Mouse (Mus musculus): ENCODE data around the gene Inip. TPM values are rescaled to one million over a fixed set of nuclear protein-coding genes. Genes with fewer than 3 reads are reported as not detected.

Inip gene
- polyA plus RNA-seq, 1 experiment from 2014 or later, result 95.9 TPM

DNA sequence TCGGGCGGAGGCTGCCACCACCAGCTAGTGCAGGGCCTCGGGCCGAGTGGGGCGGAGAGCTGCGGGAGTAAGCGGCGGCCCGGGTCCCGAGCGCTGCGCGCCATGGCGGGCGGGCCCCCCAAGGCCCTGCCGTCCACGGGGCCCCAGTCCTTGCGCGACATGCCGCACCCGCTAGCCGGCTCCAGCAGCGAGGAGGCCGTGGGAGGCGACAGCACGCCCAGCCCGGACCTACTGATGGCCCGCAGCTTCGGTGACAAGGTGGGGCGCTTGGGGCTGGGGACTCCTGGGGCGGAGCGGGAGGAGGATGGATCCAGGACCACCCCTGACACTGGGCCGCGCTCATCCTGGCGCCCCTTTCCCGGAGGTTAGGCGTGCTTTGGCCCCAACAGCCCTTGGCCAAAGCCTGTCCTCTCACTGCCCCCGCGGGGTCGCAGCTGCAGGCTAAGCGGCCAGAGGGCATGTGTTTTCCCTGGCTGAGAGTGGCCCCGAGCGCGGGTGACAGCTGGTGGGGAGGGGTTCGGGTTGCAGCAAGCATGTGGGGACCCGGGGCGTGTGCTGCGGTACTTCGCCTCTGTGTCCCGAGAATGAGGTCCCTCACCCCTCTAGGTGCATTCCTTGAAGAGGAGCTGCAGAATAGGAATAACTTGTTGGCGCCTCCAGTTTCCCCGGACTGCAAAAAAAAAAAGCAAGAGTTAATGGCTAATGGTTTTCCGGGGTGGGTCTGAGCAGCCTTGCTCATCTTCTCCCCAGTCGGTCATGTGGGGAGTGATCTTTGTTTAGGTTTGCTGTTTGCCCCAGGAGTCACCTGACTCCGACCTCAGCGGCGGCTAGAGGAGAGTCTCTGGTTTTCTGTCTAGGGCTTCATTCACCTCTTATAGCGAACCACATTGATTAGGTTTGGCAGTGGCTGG is 4.8 kb upstream of the Inip start:
- ATAC-seq (ENCODE audit: insufficient read depth, low FRiP score, low TSS enrichment) (peak; percentile 65), DNase-seq (ENCODE audit: low spot score) (peak; percentile 61)
- Histone ChIP-seq H3K4me2 (ENCODE audit: low read depth) (peak overlapping the region; percentile 97), H3K36me3 (ENCODE audit: control insufficient read depth, insufficient read depth, low read length) (no peaks in the 10 kb centered on the region), H3K9ac (ENCODE audit: low read length) (peak overlapping the region; percentile 61), H3K27ac (ENCODE audit: low read depth, low read length) (peak overlapping the region; percentile 62), H3K27me3 (ENCODE audit: control insufficient read depth, insufficient read depth, low read length) (no peaks in the 10 kb centered on the region), H3K4me3 (ENCODE audit: low read depth, low read length) (peak overlapping the region; percentile 79), H3K4me1 (ENCODE audit: control insufficient read depth, insufficient read depth, low read length) (peaks cover 10% of the 10 kb centered on the region), H3K9me3 (ENCODE audit: control insufficient read depth, low read length) (no peaks in the 10 kb centered on the region)
- under 1% methylated on average over 47 of the region's 58 CpGs for WGBS

DNA sequence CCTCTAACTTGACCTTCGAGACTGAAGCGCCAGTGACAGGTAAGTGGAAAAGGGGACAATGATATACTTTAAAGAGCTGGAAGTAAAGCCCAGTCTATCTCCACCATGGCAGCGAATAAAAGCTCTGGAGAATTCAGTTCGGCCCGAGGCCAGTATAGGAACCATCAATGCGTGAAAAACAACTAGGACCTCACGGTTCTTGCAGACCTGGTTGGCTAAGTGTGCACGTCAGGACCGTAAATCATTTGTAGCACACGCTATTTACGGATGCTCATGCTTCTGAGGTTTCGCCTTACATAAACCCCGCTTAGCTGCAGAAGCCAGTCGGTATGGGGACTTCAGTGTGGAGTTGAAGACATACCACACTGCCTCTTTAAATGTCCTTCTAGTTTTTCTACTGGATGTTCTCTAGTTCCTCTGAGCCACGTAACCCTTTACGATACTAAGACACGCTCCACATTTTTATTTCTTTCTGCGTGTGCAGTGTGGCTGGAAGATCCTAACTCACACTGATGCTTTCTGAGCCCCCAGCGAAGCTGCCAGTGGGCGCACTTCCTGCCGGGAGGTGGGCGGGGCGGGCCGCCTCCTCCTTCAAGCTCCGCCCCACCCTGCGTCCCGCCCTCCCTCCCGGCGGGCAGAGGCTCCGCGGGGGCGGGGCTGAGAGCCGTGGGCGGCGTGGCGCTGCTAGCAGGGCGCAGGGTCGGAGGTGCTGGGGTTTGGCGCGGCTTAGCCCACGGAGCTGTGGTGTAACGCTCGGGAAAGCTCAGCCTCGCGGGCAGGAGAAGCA is 4.0 kb upstream of the Inip start, which contains the start of gene Snx30:
TSS of gene Snx30 (plus strand) at position 660 of the 787 bp plus-strand sequence.
- DNase-seq (ENCODE audit: low spot score) (peak; percentile 94), ATAC-seq (ENCODE audit: insufficient read depth, low FRiP score, low TSS enrichment) (peak; percentile 90)
- Histone ChIP-seq H3K4me3 (ENCODE audit: low read depth, low read length) (peak within 1 kb of the TSS; percentile 79), H3K4me1 (ENCODE audit: control insufficient read depth, insufficient read depth, low read length) (peaks cover 10% of the 10 kb centered on the region), H3K9me3 (ENCODE audit: control insufficient read depth, low read length) (no peaks in the 10 kb centered on the region), H3K27me3 (ENCODE audit: control insufficient read depth, insufficient read depth, low read length) (no peaks in the 10 kb centered on the region), H3K36me3 (ENCODE audit: control insufficient read depth, insufficient read depth, low read length) (no peaks in the 10 kb centered on the region), H3K27ac (ENCODE audit: low read depth, low read length) (peak within 1 kb of the TSS; percentile 62), H3K4me2 (ENCODE audit: low read depth) (peak within 1 kb of the TSS; percentile 97), H3K9ac (ENCODE audit: low read length) (peak within 1 kb of the TSS; percentile 61)
- 2% methylated on average over 44 of the region's 45 CpGs for WGBS

DNA sequence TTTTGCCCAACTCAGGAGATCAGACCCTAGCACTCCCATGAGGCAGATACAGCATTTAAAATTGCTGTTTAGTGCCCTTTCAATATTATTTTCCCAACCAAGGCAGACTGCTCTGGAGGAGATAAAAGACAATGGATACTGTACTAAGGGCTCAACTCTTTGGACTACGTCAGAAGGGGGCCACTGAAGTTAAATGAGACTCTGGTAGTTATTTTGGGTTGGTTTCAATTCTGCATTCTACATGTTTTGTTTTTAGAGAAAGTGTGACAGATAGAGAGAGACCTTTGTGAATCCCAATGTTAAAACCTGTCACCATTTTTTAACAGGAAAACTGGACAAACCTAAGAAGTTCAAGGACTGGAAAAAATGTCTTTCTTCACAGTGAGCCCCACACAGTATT is 3.4 kb upstream of the Inip start:
- WGBS, result 72% methylated on average over 1 of the region's 1 CpGs
- Histone ChIP-seq H3K9me3 (ENCODE audit: control insufficient read depth, low read length) (no peaks in the 10 kb centered on the region), H3K27me3 (ENCODE audit: control insufficient read depth, insufficient read depth, low read length) (no peaks in the 10 kb centered on the region), H3K4me2 (ENCODE audit: low read depth) (peak overlapping the region; percentile 97), H3K4me1 (ENCODE audit: control insufficient read depth, insufficient read depth, low read length) (peaks cover 10% of the 10 kb centered on the region), H3K36me3 (ENCODE audit: control insufficient read depth, insufficient read depth, low read length) (no peaks in the 10 kb centered on the region), H3K4me3 (ENCODE audit: low read depth, low read length) (no peak overlapping the region; the same call in 1 of the 2 replicates), H3K9ac (ENCODE audit: low read length) (peak overlapping the region; percentile 45), H3K27ac (ENCODE audit: low read depth, low read length) (no peak overlapping the region)
- DNase-seq (ENCODE audit: low spot score), result no peak
- no peak for ATAC-seq (ENCODE audit: insufficient read depth, low FRiP score, low TSS enrichment)

DNA sequence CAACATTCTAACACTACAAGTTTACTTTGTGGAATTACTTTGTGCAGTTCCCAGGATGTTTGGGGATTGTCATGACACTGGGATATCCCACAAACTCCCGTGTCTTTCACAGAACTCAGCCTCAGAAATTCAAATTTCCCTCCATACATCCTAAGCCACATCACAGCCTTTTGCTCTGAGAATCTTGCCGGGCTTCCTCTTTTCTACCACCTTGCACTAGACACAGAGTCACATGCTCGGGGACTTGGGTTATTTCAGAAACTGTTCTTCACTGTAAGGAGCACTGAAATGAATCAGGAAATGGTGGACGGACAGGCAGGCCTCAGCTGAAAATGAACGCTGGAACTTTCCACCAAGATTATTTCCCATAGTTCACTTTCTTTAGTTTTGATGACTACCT is 2.0 kb upstream of the Inip start:
- H3K27me3 ChIP-seq (ENCODE audit: control insufficient read depth, insufficient read depth, low read length), result no peaks in the 10 kb centered on the region
- WGBS, result 81% methylated on average over 5 of the region's 5 CpGs
- H3K4me2 ChIP-seq (ENCODE audit: low read depth), result no peak overlapping the region
- H3K36me3 ChIP-seq (ENCODE audit: control insufficient read depth, insufficient read depth, low read length), result no peaks in the 10 kb centered on the region
- no peaks in the 10 kb centered on the region for H3K9me3 ChIP-seq (ENCODE audit: control insufficient read depth, low read length)
- ATAC-seq (ENCODE audit: insufficient read depth, low FRiP score, low TSS enrichment), result no peak
- no peak for DNase-seq (ENCODE audit: low spot score)
- H3K27ac ChIP-seq (ENCODE audit: low read depth, low read length), result no peak overlapping the region
- no peak overlapping the region for H3K9ac ChIP-seq (ENCODE audit: low read length)
- H3K4me3 ChIP-seq (ENCODE audit: low read depth, low read length), result no peak overlapping the region
- H3K4me1 ChIP-seq (ENCODE audit: control insufficient read depth, insufficient read depth, low read length), result peaks cover 10% of the 10 kb centered on the region

DNA sequence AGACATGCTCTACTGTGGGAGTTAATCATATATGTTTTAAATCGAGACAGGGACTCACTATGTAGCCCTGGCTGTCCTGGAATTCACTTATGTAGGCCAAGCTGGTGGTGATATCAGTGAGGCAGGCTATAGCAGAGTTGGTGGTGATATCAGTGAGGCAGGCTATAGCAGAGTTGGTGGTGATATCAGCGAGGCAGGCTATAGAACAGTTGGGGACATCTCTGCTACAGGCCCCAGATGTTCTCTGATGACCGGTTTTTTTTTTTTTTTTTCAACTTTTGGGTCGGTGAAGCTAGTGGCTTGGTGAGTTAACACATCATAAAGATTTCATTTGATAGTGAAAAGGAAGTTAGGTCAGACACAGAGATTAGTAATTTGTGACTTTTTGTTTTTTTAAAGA is 1.4 kb upstream of the Inip start:
- no peaks in the 10 kb centered on the region for H3K27me3 ChIP-seq (ENCODE audit: control insufficient read depth, insufficient read depth, low read length)
- no peak overlapping the region for H3K27ac ChIP-seq (ENCODE audit: low read depth, low read length)
- peaks cover 10% of the 10 kb centered on the region for H3K4me1 ChIP-seq (ENCODE audit: control insufficient read depth, insufficient read depth, low read length)
- no peak overlapping the region for H3K9ac ChIP-seq (ENCODE audit: low read length)
- ATAC-seq (ENCODE audit: insufficient read depth, low FRiP score, low TSS enrichment) (no peak), DNase-seq (ENCODE audit: low spot score) (no peak)
- H3K9me3 ChIP-seq (ENCODE audit: control insufficient read depth, low read length), result no peaks in the 10 kb centered on the region
- H3K4me3 ChIP-seq (ENCODE audit: low read depth, low read length), result no peak overlapping the region
- no peaks in the 10 kb centered on the region for H3K36me3 ChIP-seq (ENCODE audit: control insufficient read depth, insufficient read depth, low read length)
- H3K4me2 ChIP-seq (ENCODE audit: low read depth), result no peak overlapping the region
- WGBS, result 78% methylated on average over 4 of the region's 4 CpGs

DNA sequence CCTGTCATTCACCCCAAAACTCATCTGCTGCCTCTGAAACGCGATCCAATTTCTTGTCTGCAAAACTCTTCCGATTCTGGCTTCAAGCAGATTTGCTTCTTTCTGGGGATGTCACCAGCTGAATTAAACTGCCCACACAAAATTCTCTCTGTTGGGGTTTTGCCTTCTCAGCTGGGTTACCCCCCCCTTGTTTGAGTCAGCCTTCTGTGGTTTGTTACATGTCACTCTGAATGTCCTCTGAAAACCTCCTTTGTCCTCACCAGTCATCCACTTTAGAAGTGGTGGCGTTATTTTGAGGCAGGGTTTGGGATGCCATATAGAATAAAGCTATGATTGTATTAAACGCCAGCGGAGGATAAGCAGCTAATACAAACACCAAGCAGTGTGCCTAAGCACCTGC is 718 bp upstream of the Inip start:
- DNase-seq (ENCODE audit: low spot score) (no peak), ATAC-seq (ENCODE audit: insufficient read depth, low FRiP score, low TSS enrichment) (no peak)
- Histone ChIP-seq H3K4me1 (ENCODE audit: control insufficient read depth, insufficient read depth, low read length) (peaks cover 5% of the 10 kb centered on the region), H3K27me3 (ENCODE audit: control insufficient read depth, insufficient read depth, low read length) (no peaks in the 10 kb centered on the region), H3K36me3 (ENCODE audit: control insufficient read depth, insufficient read depth, low read length) (no peaks in the 10 kb centered on the region), H3K9me3 (ENCODE audit: control insufficient read depth, low read length) (no peaks in the 10 kb centered on the region), H3K4me2 (ENCODE audit: low read depth) (no peak overlapping the region), H3K9ac (ENCODE audit: low read length) (no peak overlapping the region), H3K4me3 (ENCODE audit: low read depth, low read length) (no peak overlapping the region), H3K27ac (ENCODE audit: low read depth, low read length) (no peak overlapping the region)
- WGBS, result 89% methylated on average over 6 of the region's 6 CpGs

DNA sequence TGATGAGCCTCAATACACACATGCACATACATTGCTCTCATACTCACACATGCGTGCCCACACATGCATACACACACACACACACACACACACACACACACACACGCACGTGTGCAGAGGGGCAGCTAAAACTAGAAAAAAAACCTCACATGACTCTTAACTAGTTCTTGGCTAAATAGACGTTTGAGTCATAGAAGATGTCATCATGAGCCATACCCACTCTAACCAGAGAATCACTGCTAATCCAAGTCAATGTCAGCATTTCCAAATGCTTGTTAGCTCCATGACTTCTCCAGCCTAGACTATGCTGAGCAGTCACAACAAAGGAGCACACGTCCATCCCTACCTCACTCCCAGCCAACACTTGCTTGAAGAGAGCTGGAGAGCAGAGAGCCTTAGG is 1.2 kb downstream of the Inip start:
- H3K9me3 ChIP-seq (ENCODE audit: control insufficient read depth, low read length), result no peaks in the 10 kb centered on the region
- H3K27ac ChIP-seq (ENCODE audit: low read depth, low read length), result no peak overlapping the region
- H3K4me2 ChIP-seq (ENCODE audit: low read depth), result no peak overlapping the region
- H3K4me1 ChIP-seq (ENCODE audit: control insufficient read depth, insufficient read depth, low read length), result peaks cover 3% of the 10 kb centered on the region
- no peak overlapping the region for H3K9ac ChIP-seq (ENCODE audit: low read length)
- DNase-seq (ENCODE audit: low spot score), result no peak
- 85% methylated on average over 5 of the region's 5 CpGs for WGBS
- no peaks in the 10 kb centered on the region for H3K36me3 ChIP-seq (ENCODE audit: control insufficient read depth, insufficient read depth, low read length)
- no peaks in the 10 kb centered on the region for H3K27me3 ChIP-seq (ENCODE audit: control insufficient read depth, insufficient read depth, low read length)
- ATAC-seq (ENCODE audit: insufficient read depth, low FRiP score, low TSS enrichment), result no peak
- H3K4me3 ChIP-seq (ENCODE audit: low read depth, low read length), result no peak overlapping the region

DNA sequence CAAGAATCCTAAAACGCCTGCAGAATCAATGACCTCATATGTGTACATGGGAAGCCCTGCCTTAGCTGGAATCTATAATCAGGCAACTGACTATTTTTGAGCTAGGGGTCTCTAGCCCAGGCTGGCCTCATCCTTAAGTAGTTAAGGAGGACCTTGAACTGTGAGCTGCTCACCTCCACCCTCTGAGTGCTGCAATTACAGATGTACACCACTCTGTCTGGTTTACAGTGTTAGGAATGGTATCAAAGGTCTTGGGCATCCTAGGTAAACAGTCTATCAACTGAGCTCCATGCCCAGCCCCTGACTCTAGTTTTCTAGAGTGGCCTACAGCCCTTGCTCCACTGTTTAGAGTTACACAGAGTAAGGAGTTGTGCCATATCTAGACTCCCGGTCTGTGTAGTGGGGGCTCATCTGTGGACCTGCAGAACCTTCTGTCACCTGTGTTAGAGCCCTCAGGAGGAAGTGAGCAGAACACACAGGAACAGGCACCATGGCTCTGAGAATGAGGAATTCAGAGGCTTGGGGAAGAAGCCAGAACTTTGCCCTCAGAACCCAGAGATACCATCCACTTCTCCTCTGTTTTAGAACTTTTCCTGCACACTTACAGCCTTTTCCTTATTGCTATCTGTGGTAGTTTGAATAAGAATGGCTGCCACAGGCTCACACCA is 5.5 kb downstream of the Inip start:
- Histone ChIP-seq H3K36me3 (ENCODE audit: control insufficient read depth, insufficient read depth, low read length) (no peaks in the 10 kb centered on the region), H3K9ac (ENCODE audit: low read length) (no peak overlapping the region), H3K4me3 (ENCODE audit: low read depth, low read length) (no peak overlapping the region), H3K27me3 (ENCODE audit: control insufficient read depth, insufficient read depth, low read length) (no peaks in the 10 kb centered on the region), H3K4me1 (ENCODE audit: control insufficient read depth, insufficient read depth, low read length) (no peaks in the 10 kb centered on the region), H3K9me3 (ENCODE audit: control insufficient read depth, low read length) (no peaks in the 10 kb centered on the region), H3K4me2 (ENCODE audit: low read depth) (no peak overlapping the region), H3K27ac (ENCODE audit: low read depth, low read length) (no peak overlapping the region)
- ATAC-seq (ENCODE audit: insufficient read depth, low FRiP score, low TSS enrichment) (no peak), DNase-seq (ENCODE audit: low spot score) (no peak)
- WGBS, result 76% methylated on average over 2 of the region's 2 CpGs

All from neural tube, embryonic 11.5 days (tissue).